Mouse (Mus musculus) stomach, postnatal 0 days (tissue): Measurements from ENCODE around the gene Adcy3. TPM values are rescaled to one million over a fixed set of nuclear protein-coding genes. Genes with fewer than 3 reads are reported as not detected.

Experiments used
- ATAC-seq: fragments of 200-750 bp; cut with Nextera tagmentation; 2 replicates; pipeline ENCODE4 v1.8.0; 2017; ENCODE audit not compliant: low FRiP score, low TSS enrichment
- DNase-seq: peaks from one replicate; pipeline ENCODE4 v3.0.0-alpha.2; 2016; ENCODE audit warnings: low spot score
- H3K27ac ChIP-seq: fragments of 300-500 bp; sonication (generic); replicated peaks from 2 replicates; pipeline ENCODE4 v1.5.1; 2014; ENCODE audit warnings: mild to moderate bottlenecking, control low read depth
- H3K27me3 ChIP-seq: fragments of 300-500 bp; sonication (generic); 2 replicates; pipeline ENCODE4 v1.6.1; 2014; ENCODE audit warnings: low read length; ENCODE audit not compliant: control insufficient read depth, insufficient read depth
- H3K36me3 ChIP-seq: fragments of 300-500 bp; sonication (generic); 2 replicates; pipeline ENCODE4 v1.6.1; 2014; ENCODE audit warnings: low read length, mixed read lengths; ENCODE audit not compliant: control insufficient read depth, insufficient read depth
- H3K4me1 ChIP-seq: fragments of 300-500 bp; sonication (generic); replicated peaks from 2 replicates; pipeline ENCODE4 v1.6.1; 2014; ENCODE audit warnings: antibody characterized with exemption; ENCODE audit not compliant: control insufficient read depth, insufficient read depth
- H3K4me2 ChIP-seq: fragments of 300-500 bp; sonication (generic); replicated peaks from 2 replicates; pipeline ENCODE4 v1.6.1; 2014; ENCODE audit warnings: low read depth, mild to moderate bottlenecking, control low read depth, moderate library complexity
- H3K4me3 ChIP-seq: fragments of 300-500 bp; sonication (generic); 2 replicates; pipeline ENCODE4 v1.5.1; 2014; ENCODE audit warnings: low read depth, low read length, control low read depth
- H3K9ac ChIP-seq: fragments of 300-500 bp; sonication (generic); 2 replicates; pipeline ENCODE4 v1.6.1; 2014; ENCODE audit warnings: mild to moderate bottlenecking, low read length, control low read depth, mixed read lengths
- H3K9me3 ChIP-seq: fragments of 300-500 bp; sonication (generic); 2 replicates; pipeline ENCODE4 v1.6.1; 2016; ENCODE audit warnings: low read length; ENCODE audit not compliant: control insufficient read depth
- CTCF ChIP-seq: IDR thresholded peaks from 2 replicates; pipeline ENCODE4 v1.5.1; 2016; ENCODE audit warnings: antibody characterized with exemption, low read depth, mild to moderate bottlenecking, moderate library complexity
- EP300 ChIP-seq: optimal IDR thresholded peaks from 2 replicates; pipeline ENCODE3; 2016; ENCODE audit warnings: antibody characterized with exemption
- WGBS: fragments of 180-500 bp; shearing (Covaris S2); extraction: QIAGEN DNeasy Blood & Tissue Kit; methylation state at CpG from one replicate; pipeline ENCODE4 v1.1.7; 2014; 5-methylcytosine and 5-hydroxymethylcytosine counted together
- polyA plus RNA-seq: library from polyadenylated mRNA; unstranded; fragments of >200 nt; fragmentation: Nextera tagmentation; extraction: Ambion mirVana; gene quantifications from 2 replicates; pipeline ENCODE4 v1.2.1, GENCODE M21; 2015

Gene Adcy3
- polyA plus RNA-seq, 1 experiment from 2014 or later, result 2.9 TPM

DNA sequence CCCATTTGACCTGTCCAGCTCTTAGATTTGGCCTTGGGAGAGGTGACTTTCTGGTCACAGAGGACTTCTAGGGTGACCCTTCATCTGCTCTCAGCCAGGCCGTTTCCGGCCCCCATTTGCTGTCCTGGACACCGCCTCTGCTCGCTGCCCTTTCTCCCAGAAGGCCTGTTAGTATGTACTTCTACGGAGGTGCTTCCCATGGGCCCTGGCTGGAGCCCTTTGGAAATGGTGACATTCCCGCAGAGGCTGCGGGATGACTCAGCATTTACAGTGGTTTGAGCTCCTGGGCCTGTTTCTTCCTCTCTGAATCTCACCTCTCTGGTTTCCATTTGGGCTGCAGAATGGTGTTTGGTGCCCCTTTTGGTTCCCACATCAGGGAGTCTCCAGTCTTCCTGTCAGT lies 5.6 kb upstream of the Adcy3 start:
- 73% methylated on average over 7 of the region's 7 CpGs for WGBS
- Histone ChIP-seq H3K27me3 (no peaks in the 10 kb centered on the region), H3K27ac (no peak overlapping the region), H3K36me3 (no peaks in the 10 kb centered on the region), H3K9ac (no peak overlapping the region), H3K4me1 (no peaks in the 10 kb centered on the region), H3K4me2 (no peak overlapping the region), H3K4me3 (no peak overlapping the region), H3K9me3 (no peaks in the 10 kb centered on the region)
- ATAC-seq (no peak), DNase-seq (no peak)
- no peak for TF ChIP-seq EP300
- no peak for TF ChIP-seq CTCF

DNA sequence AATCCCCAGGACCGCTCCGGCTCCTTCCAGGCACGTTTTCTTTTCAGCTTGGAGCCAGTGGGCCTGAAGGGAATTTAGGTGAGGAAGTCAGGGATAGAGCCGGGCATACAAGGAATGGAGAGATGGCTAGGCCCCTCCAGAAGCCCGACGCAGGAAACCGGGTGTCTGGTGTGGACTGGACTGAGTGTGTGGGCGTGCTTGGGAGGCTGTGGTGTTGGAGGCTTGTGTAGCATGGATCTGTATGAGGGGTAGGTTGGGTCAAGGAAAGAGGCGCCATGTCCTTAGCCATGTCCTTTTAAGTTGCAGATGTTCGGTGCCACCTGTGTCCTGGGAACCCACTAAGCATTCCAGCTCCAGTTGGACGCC lies 927 bp downstream of the Adcy3 start:
- TF ChIP-seq EP300, result no peak
- no peak for TF ChIP-seq CTCF
- no peak for ATAC-seq
- Histone ChIP-seq H3K4me3 (peak overlapping the region; percentile 60), H3K4me1 (0 out of 2 replicates have a peak, but pooled peaks cover 2% of the 10 kb centered on the region), H3K4me2 (peak overlapping the region; percentile 88), H3K9ac (peak overlapping the region; percentile 73), H3K27me3 (no peaks in the 10 kb centered on the region), H3K9me3 (no peaks in the 10 kb centered on the region), H3K27ac (peak overlapping the region; percentile 56; the same call in 1 of the 2 replicates), H3K36me3 (no peaks in the 10 kb centered on the region; the same call in 1 of the 2 replicates)
- 20% methylated on average over 11 of the region's 11 CpGs for WGBS
- DNase-seq, result peak; percentile 16

DNA sequence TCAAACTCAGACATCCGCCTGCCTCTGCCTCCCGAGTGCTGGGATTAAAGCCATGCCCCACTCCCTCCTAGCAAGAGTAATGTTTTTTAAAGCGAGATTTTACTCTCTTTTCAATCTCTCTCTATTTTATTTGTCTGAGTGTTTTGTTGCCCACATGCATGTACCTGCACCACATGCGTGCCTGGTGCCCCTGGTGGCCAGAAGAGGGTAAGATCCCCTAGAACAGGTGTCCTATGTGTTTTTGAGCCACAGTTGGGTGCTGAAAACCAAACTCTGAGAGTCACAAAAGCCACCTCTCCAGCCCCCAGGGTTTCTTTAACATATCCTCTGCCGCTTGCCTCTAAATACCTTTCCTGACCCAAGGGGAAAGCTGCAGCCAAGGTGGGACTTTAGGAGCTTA lies 10.3 kb downstream of the Adcy3 start:
- Histone ChIP-seq H3K4me1 (no peaks in the 10 kb centered on the region), H3K9me3 (no peaks in the 10 kb centered on the region), H3K4me2 (no peak overlapping the region), H3K4me3 (no peak overlapping the region), H3K36me3 (no peaks in the 10 kb centered on the region), H3K27ac (no peak overlapping the region), H3K27me3 (no peaks in the 10 kb centered on the region), H3K9ac (no peak overlapping the region)
- DNase-seq (no peak), ATAC-seq (no peak)
- TF ChIP-seq EP300 (no peak), CTCF (peak; percentile 50)
- WGBS, result 87% methylated on average over 5 of the region's 5 CpGs

DNA sequence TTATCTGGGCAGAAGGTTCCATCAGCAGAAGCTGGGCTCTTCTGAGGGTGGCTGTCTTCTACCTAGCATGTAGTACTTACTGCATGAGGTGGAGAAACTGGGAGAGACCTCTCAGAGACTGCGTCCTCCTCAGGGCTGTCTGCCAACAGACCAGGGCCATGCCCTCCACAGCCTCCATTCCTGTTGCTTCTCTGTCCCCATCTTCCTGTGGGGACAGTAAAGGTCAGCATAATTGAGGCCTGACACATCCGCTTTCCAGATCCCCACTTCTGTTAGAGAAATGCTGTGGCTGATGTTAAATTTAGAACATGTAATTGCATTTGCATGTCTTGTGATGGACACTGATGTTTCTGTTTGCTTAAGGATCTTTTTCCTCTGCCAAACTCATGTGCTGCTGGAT lies 18.0 kb downstream of the Adcy3 start:
- Histone ChIP-seq H3K36me3 (no peaks in the 10 kb centered on the region), H3K4me2 (no peak overlapping the region), H3K9ac (no peak overlapping the region), H3K4me3 (no peak overlapping the region), H3K9me3 (no peaks in the 10 kb centered on the region), H3K4me1 (no peaks in the 10 kb centered on the region), H3K27ac (no peak overlapping the region), H3K27me3 (no peaks in the 10 kb centered on the region)
- ATAC-seq (no peak), DNase-seq (no peak)
- TF ChIP-seq EP300 (no peak), CTCF (no peak)
- WGBS, result 79% methylated on average over 2 of the region's 2 CpGs

DNA sequence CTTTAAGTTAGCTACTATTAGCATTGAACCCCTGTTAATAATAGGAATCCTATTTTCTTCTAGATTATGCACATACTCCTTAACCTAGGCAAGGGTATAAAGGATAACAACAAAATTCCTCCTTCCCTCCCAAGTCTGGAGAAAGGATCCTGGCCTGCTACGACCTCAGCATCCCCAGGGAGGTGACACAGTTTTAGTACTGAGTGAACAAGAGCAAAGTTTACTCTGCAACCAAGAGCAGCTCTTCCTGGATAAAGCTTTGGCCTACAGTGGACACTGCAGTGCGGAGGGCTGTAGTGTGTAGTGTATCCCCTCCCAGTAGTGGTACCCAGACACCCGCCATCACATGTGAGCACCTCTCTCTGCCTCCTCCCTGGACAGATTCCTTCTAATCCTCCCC lies 19.1 kb downstream of the Adcy3 start:
- ATAC-seq (no peak), DNase-seq (no peak)
- no peak overlapping the region for H3K9ac ChIP-seq
- no peaks in the 10 kb centered on the region for H3K9me3 ChIP-seq
- no peak overlapping the region for H3K4me3 ChIP-seq
- H3K27me3 ChIP-seq, result no peaks in the 10 kb centered on the region
- no peaks in the 10 kb centered on the region for H3K36me3 ChIP-seq
- TF ChIP-seq CTCF (no peak), EP300 (no peak)
- no peak overlapping the region for H3K4me2 ChIP-seq
- H3K4me1 ChIP-seq, result no peaks in the 10 kb centered on the region
- 90% methylated on average over 3 of the region's 3 CpGs for WGBS
- H3K27ac ChIP-seq, result no peak overlapping the region

DNA sequence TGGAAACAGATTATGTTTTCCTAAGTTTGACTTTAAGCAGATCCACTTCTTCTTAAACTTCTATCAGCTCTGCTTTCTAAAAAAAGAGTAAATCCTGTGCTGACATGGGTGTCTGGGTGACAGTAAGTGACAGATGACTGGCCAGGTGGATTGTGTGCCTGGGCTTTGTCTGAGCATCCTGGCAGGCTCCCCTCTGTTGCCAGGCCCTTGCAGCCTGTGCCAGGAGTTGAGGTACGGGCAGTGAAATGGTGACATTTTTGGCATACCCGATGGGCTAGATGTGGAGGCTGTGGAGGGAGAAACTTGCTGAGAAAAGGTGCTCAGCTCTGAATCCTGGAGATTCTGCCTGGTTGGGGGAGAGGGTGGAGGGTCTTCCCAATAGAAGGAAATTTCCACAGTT lies 24.6 kb downstream of the Adcy3 start:
- no peak for TF ChIP-seq EP300
- no peak for TF ChIP-seq CTCF
- H3K9me3 ChIP-seq, result no peaks in the 10 kb centered on the region
- ATAC-seq, result no peak
- H3K4me3 ChIP-seq, result no peak overlapping the region
- no peak overlapping the region for H3K27ac ChIP-seq
- no peaks in the 10 kb centered on the region for H3K27me3 ChIP-seq
- no peak overlapping the region for H3K4me2 ChIP-seq
- no peak for DNase-seq
- no peaks in the 10 kb centered on the region for H3K36me3 ChIP-seq
- no peak overlapping the region for H3K9ac ChIP-seq
- WGBS, result 49% methylated on average over 2 of the region's 2 CpGs
- H3K4me1 ChIP-seq, result no peaks in the 10 kb centered on the region
